Mouse (Mus musculus) heart, embryonic 15.5 days (tissue): ENCODE measurements around the gene Spats2. TPM values are rescaled to one million over a fixed set of nuclear protein-coding genes. Genes with fewer than 3 reads are reported as not detected.
A peak's percentile ranks its signal among the peaks of the same experiment; 100 is the strongest.
"Not testable (repeated sequence)": the region's sequence is repeated elsewhere in the genome, so short reads cannot be mapped to it uniquely, and the experiment has no call there.

Source experiments
- ATAC-seq: fragments of 200-750 bp; cut with Nextera tagmentation; replicated peaks from 2 replicates; pipeline ENCODE4 v1.8.0; 2017; ENCODE audit warnings: low read depth, moderate TSS enrichment; ENCODE audit not compliant: insufficient number of reproducible peaks, insufficient read depth, low FRiP score
- H3K27ac ChIP-seq: fragments of 300-500 bp; sonication (generic); 2 replicates; pipeline ENCODE4 v1.5.1; 2015; ENCODE audit warnings: mild to moderate bottlenecking, inconsistent platforms
- H3K27me3 ChIP-seq: fragments of 300-500 bp; sonication (generic); 2 replicates; pipeline ENCODE4 v1.6.1; 2015; ENCODE audit warnings: inconsistent platforms
- H3K36me3 ChIP-seq: fragments of 300-500 bp; sonication (generic); 2 replicates; pipeline ENCODE4 v1.6.1; 2015; ENCODE audit warnings: mild to moderate bottlenecking, inconsistent platforms
- H3K4me1 ChIP-seq: fragments of 300-500 bp; sonication (generic); replicated peaks from 2 replicates; pipeline ENCODE4 v1.6.1; 2015; ENCODE audit warnings: inconsistent platforms
- H3K4me2 ChIP-seq: fragments of 300-500 bp; sonication (generic); 2 replicates; pipeline ENCODE4 v1.6.1; 2015; ENCODE audit warnings: inconsistent platforms, mild to moderate bottlenecking, moderate library complexity
- H3K4me3 ChIP-seq: fragments of 300-500 bp; sonication (generic); 2 replicates; pipeline ENCODE4 v1.5.1; 2015; ENCODE audit warnings: mild to moderate bottlenecking, inconsistent platforms
- H3K9ac ChIP-seq: fragments of 300-500 bp; sonication (generic); 2 replicates; pipeline ENCODE4 v1.6.1; 2015; ENCODE audit warnings: mild to moderate bottlenecking, inconsistent platforms
- H3K9me3 ChIP-seq: fragments of 300-500 bp; sonication (generic); replicated peaks from 2 replicates; pipeline ENCODE4 v1.6.1; 2016; ENCODE audit warnings: inconsistent platforms
- WGBS: fragments of 180-500 bp; shearing (Covaris S2); methylation state at CpG from one replicate; pipeline ENCODE4 v1.1.7; 2015; ENCODE audit warnings: mixed read lengths; 5-methylcytosine and 5-hydroxymethylcytosine counted together
- polyA plus RNA-seq: library from polyadenylated mRNA; unstranded; fragments of >200 nt; fragmentation: Nextera tagmentation; extraction: Ambion mirVana; gene quantifications from 2 replicates; pipeline ENCODE4 v1.2.1, GENCODE M21; 2015

Gene Spats2
- 27.3 and 28.7 TPM in 2 replicates for polyA plus RNA-seq

- Histone ChIP-seq H3K4me1 (peaks cover 29% of the 10 kb centered on the region), H3K4me3 (peak within 1 kb of the TSS; percentile 87), H3K9me3 (no peaks in the 10 kb centered on the region), H3K9ac (peak within 1 kb of the TSS; percentile 82), H3K27ac (peak within 1 kb of the TSS; percentile 95), H3K27me3 (no peaks in the 10 kb centered on the region), H3K4me2 (peak within 1 kb of the TSS; percentile 70), H3K36me3 (no peaks in the 10 kb centered on the region)
- ATAC-seq: no peak; the same call in 1 of the 2 replicates
- under 1% methylated on average over 12 of the region's 12 CpGs for WGBS
Observed at GRCm38 (mm10) chr15:99125711-99126080, at the start of gene Spats2. Gene Spats2, plus strand, starts transcription at chr15:99125916.

DNA sequence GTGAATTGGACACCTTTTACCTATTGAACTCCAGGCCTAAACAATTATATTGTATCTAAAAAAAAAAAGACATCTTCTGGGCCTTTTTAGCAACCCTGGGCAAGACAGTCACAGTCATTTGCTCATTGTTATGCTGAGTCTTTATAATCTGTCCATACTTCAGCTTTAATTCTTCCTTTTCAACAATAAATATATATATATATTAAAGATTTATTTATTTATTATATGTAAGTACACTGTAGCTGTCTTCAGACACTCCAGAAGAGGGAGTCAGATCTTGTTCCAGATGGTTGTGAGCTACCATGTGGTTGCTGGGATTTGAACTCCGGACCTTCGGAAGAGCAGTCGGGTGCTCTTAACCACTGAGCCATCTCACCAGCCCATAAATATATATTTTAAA lies 49.7 kb upstream of the Spats2 start:
- Histone ChIP-seq H3K36me3 (peaks cover 15% of the 10 kb centered on the region; the same call in 1 of the 2 replicates), H3K4me3 (peak overlapping the region; percentile 60), H3K9ac (peak overlapping the region; percentile 30; the same call in 1 of the 2 replicates), H3K4me1 (peaks cover 22% of the 10 kb centered on the region), H3K4me2 (peak overlapping the region; percentile 75)
- not testable (repeated sequence) for ATAC-seq, H3K27me3 ChIP-seq, H3K9me3 ChIP-seq, H3K27ac ChIP-seq
- whole genome bisulfite sequencing: 98% methylated on average over 3 of the region's 3 CpGs

DNA sequence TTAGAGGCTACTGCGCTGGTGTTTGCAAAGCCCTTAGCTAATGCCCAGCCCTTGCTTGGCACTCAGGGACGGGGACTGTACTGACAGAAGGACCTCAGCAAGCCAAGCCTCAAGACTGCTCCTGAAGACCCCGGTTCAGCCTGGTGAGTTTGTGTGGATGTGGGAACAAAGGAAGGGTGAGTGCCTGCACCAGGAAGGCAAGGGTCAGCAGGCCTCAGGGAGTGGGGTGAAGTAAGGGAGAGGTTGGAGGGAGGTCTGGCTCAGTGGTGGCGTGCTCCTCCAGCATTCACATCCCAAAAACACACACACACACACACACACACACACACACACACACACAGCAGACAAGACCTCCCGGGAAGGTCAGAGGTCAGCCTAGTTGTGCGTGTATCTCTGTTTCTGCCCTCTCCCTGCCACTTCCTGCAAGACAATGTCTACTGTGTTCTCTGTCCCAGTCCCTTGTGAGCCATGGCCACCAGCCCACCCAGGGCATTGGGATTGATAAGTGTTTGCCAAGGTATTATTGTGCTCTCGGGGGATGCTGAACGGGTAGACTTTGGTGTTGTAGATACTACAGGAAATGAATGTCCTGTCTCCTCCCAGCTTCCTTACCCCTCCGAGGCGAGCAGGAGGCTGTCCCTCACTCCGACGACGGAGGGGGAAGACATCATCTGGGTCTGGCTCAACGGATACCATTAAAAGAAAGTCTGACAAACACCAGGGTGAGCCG lies 47.4 kb upstream of the Spats2 start:
- Histone ChIP-seq H3K36me3 (peaks cover 29% of the 10 kb centered on the region; the same call in 1 of the 2 replicates), H3K4me1 (peaks cover 22% of the 10 kb centered on the region), H3K9ac (no peak overlapping the region), H3K27ac (no peak overlapping the region), H3K4me2 (no peak overlapping the region), H3K4me3 (no peak overlapping the region), H3K9me3 (no peaks in the 10 kb centered on the region), H3K27me3 (no peaks in the 10 kb centered on the region)
- WGBS: 68% methylated on average over 15 of the region's 15 CpGs
- ATAC-seq: no peak

- Histone ChIP-seq H3K4me3 (no peak overlapping the region), H3K27me3 (peaks cover 13% of the 10 kb centered on the region), H3K4me1 (peaks cover 28% of the 10 kb centered on the region), H3K4me2 (no peak overlapping the region), H3K9ac (no peak overlapping the region), H3K36me3 (peaks cover 29% of the 10 kb centered on the region; the same call in 1 of the 2 replicates), H3K9me3 (no peaks in the 10 kb centered on the region), H3K27ac (no peak overlapping the region)
- no peak for ATAC-seq
- 70% methylated on average over 3 of the region's 3 CpGs for WGBS
Observed at GRCm38 (mm10) chr15:99079804-99080203, 45.9 kb upstream of the Spats2 start.

DNA sequence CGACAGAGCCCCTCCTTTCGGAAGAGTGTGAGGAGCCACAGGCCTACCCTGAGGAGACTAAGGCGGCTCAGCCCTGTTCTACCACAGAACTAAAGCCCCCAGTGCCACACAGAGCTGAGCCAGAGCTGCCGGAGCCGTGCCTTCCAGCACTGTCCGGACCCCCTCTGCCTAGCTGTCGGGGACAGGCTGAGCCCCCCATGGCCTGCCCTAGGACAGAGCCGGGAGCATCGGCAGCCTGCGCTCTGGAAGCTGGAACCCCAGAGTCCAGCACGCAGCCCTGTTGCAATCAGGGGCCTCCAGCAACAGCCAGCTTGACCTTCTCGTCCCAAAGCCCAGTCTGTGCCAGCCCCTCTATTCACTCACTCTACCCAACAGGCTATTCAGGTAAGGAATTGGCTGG lies 43.4 kb upstream of the Spats2 start:
- Histone ChIP-seq H3K4me1 (peaks cover 18% of the 10 kb centered on the region), H3K4me3 (no peak overlapping the region), H3K9me3 (no peaks in the 10 kb centered on the region), H3K27ac (no peak overlapping the region), H3K9ac (no peak overlapping the region), H3K27me3 (peaks cover 38% of the 10 kb centered on the region), H3K4me2 (no peak overlapping the region), H3K36me3 (peaks cover 29% of the 10 kb centered on the region; the same call in 1 of the 2 replicates)
- no peak for ATAC-seq
- WGBS: 94% methylated on average over 12 of the region's 12 CpGs

DNA sequence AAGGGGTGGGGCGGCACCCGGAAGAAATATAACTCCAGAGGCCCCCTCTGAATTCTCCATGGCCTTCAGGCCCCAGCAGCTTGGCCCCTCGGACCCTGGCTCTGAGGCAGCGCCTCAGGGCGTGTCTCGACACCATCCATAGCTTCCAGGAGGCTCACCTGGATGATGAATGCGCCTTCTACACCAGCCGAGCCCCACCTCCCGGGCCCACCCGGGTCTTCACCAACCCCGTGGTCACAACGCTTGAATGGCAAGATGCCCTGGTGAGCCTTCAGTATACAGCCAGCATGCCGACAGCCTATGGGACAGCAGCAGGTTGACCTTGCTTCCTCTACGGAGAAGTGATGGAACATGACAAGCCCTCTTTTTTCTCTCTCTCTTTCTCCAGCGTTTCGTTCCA lies 42.9 kb upstream of the Spats2 start:
- no peaks in the 10 kb centered on the region for H3K9me3 ChIP-seq
- ATAC-seq: no peak
- H3K4me2 ChIP-seq: no peak overlapping the region
- H3K4me1 ChIP-seq: peaks cover 23% of the 10 kb centered on the region
- H3K27me3 ChIP-seq: peaks cover 44% of the 10 kb centered on the region
- 87% methylated on average over 16 of the region's 16 CpGs for WGBS
- no peak overlapping the region for H3K9ac ChIP-seq
- H3K4me3 ChIP-seq: no peak overlapping the region
- no peak overlapping the region for H3K27ac ChIP-seq
- H3K36me3 ChIP-seq: peaks cover 24% of the 10 kb centered on the region; the same call in 1 of the 2 replicates

DNA sequence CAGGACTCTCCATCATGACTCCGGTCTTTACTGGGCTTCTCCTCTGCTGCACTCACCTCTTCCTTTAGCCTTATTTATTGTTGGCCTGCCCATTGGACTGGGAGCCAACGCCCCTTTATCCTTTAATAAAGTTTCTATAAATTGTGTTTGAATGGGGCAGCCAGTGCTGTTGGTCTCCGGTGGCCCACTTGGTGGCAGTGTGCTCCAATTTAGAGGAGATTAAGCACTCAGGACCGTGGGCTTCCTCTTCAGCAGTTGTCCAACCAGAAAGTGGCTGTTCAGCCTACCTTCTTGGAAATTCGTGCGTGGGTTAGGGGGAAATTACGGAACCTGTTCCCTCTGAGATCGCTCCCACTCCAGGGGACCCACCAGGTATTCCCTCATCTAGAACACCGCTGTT lies 42.5 kb upstream of the Spats2 start:
- 72% methylated on average over 9 of the region's 9 CpGs for WGBS
- H3K4me1 ChIP-seq: peaks cover 24% of the 10 kb centered on the region
- H3K9ac ChIP-seq: no peak overlapping the region
- peaks cover 48% of the 10 kb centered on the region for H3K27me3 ChIP-seq
- H3K27ac ChIP-seq: no peak overlapping the region
- ATAC-seq: no peak
- H3K4me2 ChIP-seq: no peak overlapping the region
- no peaks in the 10 kb centered on the region for H3K9me3 ChIP-seq
- H3K4me3 ChIP-seq: no peak overlapping the region
- peaks cover 24% of the 10 kb centered on the region; the same call in 1 of the 2 replicates for H3K36me3 ChIP-seq

DNA sequence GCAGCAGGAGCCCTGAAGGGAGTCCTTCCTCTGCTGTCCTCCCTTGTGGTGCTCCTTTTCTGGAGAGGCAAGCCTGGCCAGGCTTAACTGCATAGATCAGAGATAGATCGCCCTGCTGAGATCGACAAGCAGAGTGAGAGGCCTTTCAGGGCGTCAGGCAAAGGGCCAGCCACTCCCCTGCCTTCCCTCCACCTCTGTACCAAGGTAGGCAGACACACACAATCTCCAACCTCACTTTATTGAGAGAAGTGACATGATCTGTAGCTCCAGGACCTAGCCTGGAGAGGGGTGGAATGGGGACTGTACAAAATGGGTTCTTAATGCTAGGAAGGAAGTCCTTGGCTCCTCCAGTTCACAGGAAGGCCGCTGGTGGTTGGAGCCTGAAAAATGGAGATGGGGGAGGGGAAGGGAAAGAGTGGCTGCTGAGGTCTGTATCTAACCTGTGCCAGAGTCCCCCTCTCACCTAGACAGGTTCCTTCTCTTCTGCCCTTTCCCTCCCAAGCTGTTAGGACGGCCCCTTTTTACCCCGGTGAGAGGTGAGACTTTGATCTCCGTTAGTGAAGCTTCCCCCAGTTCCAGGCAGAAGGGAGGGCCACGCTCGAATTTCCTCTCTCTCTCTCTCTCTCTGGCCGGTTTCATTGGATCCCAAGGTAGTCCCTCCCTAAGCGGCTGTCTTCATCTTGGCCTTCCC lies 41.7 kb upstream of the Spats2 start:
- peaks cover 22% of the 10 kb centered on the region; the same call in 1 of the 2 replicates for H3K36me3 ChIP-seq
- H3K4me3 ChIP-seq: 0 out of 2 replicates have a peak overlapping the region, but pooled peaks have one; percentile 7
- no peak overlapping the region for H3K9ac ChIP-seq
- H3K4me2 ChIP-seq: peak overlapping the region; percentile 23; the same call in 1 of the 2 replicates
- H3K27me3 ChIP-seq: peaks cover 55% of the 10 kb centered on the region
- H3K4me1 ChIP-seq: peaks cover 27% of the 10 kb centered on the region
- no peak for ATAC-seq
- H3K27ac ChIP-seq: no peak overlapping the region
- WGBS: 18% methylated on average over 11 of the region's 11 CpGs
- H3K9me3 ChIP-seq: no peaks in the 10 kb centered on the region

- WGBS: 16% methylated on average over 19 of the region's 19 CpGs
- H3K4me2 ChIP-seq: 0 out of 2 replicates have a peak overlapping the region, but pooled peaks have one; percentile 8
- H3K27ac ChIP-seq: no peak overlapping the region
- 0 out of 2 replicates have a peak overlapping the region, but pooled peaks have one; percentile 7 for H3K4me3 ChIP-seq
- H3K27me3 ChIP-seq: peaks cover 61% of the 10 kb centered on the region
- H3K4me1 ChIP-seq: peaks cover 29% of the 10 kb centered on the region
- peaks cover 22% of the 10 kb centered on the region; the same call in 1 of the 2 replicates for H3K36me3 ChIP-seq
- no peak for ATAC-seq
- H3K9ac ChIP-seq: no peak overlapping the region
- no peaks in the 10 kb centered on the region for H3K9me3 ChIP-seq
Observed at GRCm38 (mm10) chr15:99084618-99085017, 41.1 kb upstream of the Spats2 start.

DNA sequence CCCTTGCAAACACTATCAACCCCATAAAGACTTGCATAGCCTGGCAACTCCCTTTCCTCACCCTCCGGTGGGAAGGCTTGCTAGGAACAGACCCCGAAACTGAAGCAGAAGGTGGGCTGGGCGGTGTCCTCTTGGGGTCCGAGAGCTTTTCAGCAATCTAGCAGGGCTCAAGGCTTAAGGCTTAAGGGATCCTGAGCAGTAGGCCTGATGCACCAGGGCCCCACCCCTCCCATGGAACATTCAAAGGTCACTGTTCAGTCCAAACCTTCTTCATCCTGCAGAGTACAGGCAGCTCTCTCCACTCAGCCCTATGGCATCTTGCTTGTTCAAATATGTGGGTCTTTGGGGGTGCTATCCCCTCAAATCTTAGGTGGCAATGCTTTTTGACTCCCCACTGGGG lies 39.7 kb upstream of the Spats2 start:
- WGBS: 81% methylated on average over 4 of the region's 4 CpGs
- Histone ChIP-seq H3K4me2 (no peak overlapping the region), H3K9ac (no peak overlapping the region), H3K27me3 (peaks cover 74% of the 10 kb centered on the region), H3K4me3 (no peak overlapping the region), H3K9me3 (no peaks in the 10 kb centered on the region), H3K4me1 (peaks cover 29% of the 10 kb centered on the region), H3K36me3 (peaks cover 14% of the 10 kb centered on the region; the same call in 1 of the 2 replicates), H3K27ac (no peak overlapping the region)
- ATAC-seq: no peak

- Histone ChIP-seq H3K4me3 (peak within 1 kb of the TSS; percentile 34), H3K4me2 (peak within 1 kb of the TSS; percentile 58), H3K9me3 (no peaks in the 10 kb centered on the region), H3K4me1 (peaks cover 29% of the 10 kb centered on the region), H3K27ac (no peak within 1 kb of the TSS), H3K27me3 (peaks cover 89% of the 10 kb centered on the region), H3K36me3 (peaks cover 4% of the 10 kb centered on the region; the same call in 1 of the 2 replicates), H3K9ac (peak within 1 kb of the TSS; percentile 20)
- ATAC-seq: no peak
- 9% methylated on average over 60 of the region's 60 CpGs for WGBS
Observed at GRCm38 (mm10) chr15:99087253-99088075, 38.3 kb upstream of the Spats2 start, which contains the start of gene C1ql4. Gene C1ql4, minus strand, starts transcription at chr15:99087817.
